Mouse (Mus musculus): ENCODE data around the gene Ppp1r10.
"Not testable (repeated sequence)": the region's sequence is repeated elsewhere in the genome, so short reads cannot be mapped to it uniquely, and the experiment has no call there.

Ppp1r10 gene

GRCm38 (mm10) chr17:35930627-35931026 lies 14.4 kb downstream of the Ppp1r10 start:
- DNase-seq (ENCODE audit: low spot score in 2 of 2), result no peak

GRCm38 (mm10) chr17:35932608-35933007 lies 16.4 kb downstream of the Ppp1r10 start:
- DNase-seq (ENCODE audit: low spot score in 2 of 2), result no peak

GRCm38 (mm10) chr17:35935763-35936162 lies 19.5 kb downstream of the Ppp1r10 start:
- DNase-seq (ENCODE audit: low spot score in 2 of 2), result not testable (repeated sequence)

GRCm38 (mm10) chr17:35937700-35938348 lies 21.6 kb downstream of the Ppp1r10 start:
- peak in 1 of 2 experiments; percentile 15 for DNase-seq (ENCODE audit: low spot score in 2 of 2)

- DNase-seq (ENCODE audit: low spot score in 2 of 2), result no peak
Measured at GRCm38 (mm10) chr17:35939108-35939507, 22.9 kb downstream of the Ppp1r10 start.

- DNase-seq (ENCODE audit: low spot score in 2 of 2), result no peak
Measured at GRCm38 (mm10) chr17:35939941-35940340, 23.7 kb downstream of the Ppp1r10 start.

GRCm38 (mm10) chr17:35950946-35951345 lies 34.7 kb downstream of the Ppp1r10 start:
- DNase-seq (ENCODE audit: low spot score in 2 of 2), result not testable (repeated sequence)

- DNase-seq (ENCODE audit: low spot score in 2 of 2), result not testable (repeated sequence)
Measured at GRCm38 (mm10) chr17:35952559-35952958, 36.3 kb downstream of the Ppp1r10 start.

GRCm38 (mm10) chr17:35954665-35955064 lies 38.4 kb downstream of the Ppp1r10 start:
- DNase-seq (ENCODE audit: low spot score in 2 of 2), result no peak

GRCm38 (mm10) chr17:35958533-35959223 lies 42.4 kb downstream of the Ppp1r10 start:
- DNase-seq (ENCODE audit: low spot score in 2 of 2), result no peak

- no peak for DNase-seq (ENCODE audit: low spot score in 2 of 2)
Measured at GRCm38 (mm10) chr17:35963279-35963678, 47.0 kb downstream of the Ppp1r10 start.

- no peak for DNase-seq (ENCODE audit: low spot score in 2 of 2)
Measured at GRCm38 (mm10) chr17:35967621-35968020, 51.4 kb downstream of the Ppp1r10 start.

GRCm38 (mm10) chr17:35969418-35970389 lies 53.5 kb downstream of the Ppp1r10 start, which contains the start of gene Abcf1:
TSS of gene Abcf1 (minus strand) at chr17:35969761.
- peak; percentile 98 to 99 for DNase-seq (ENCODE audit: low spot score in 2 of 2)

- no peak for DNase-seq (ENCODE audit: low spot score in 2 of 2)
Measured at GRCm38 (mm10) chr17:35972131-35972530, 55.9 kb downstream of the Ppp1r10 start.

GRCm38 (mm10) chr17:35978811-35979400 lies 62.7 kb downstream of the Ppp1r10 start:
- peak in 1 of 2 experiments; percentile 41 for DNase-seq (ENCODE audit: low spot score in 2 of 2)

GRCm38 (mm10) chr17:35979401-35980362 lies 63.4 kb downstream of the Ppp1r10 start, which contains the start of the genes Gnl1 and Prr3:
TSS of gene Gnl1 (plus strand) at chr17:35979851.
TSS of gene Prr3 (minus strand) at chr17:35980236.
- peak; percentile 88 to 91 for DNase-seq (ENCODE audit: low spot score in 2 of 2)

GRCm38 (mm10) chr17:35980363-35980754 lies 64.1 kb downstream of the Ppp1r10 start:
- DNase-seq (ENCODE audit: low spot score in 2 of 2), result peak; percentile 45 to 51

- DNase-seq (ENCODE audit: low spot score in 2 of 2), result no peak
Measured at GRCm38 (mm10) chr17:35981776-35982175, 65.5 kb downstream of the Ppp1r10 start.
